Mouse (Mus musculus) ovary, adult 10 weeks (tissue): ENCODE results near the gene Zfp422. TPM values are rescaled to one million over a fixed set of nuclear protein-coding genes. Genes with fewer than 3 reads are reported as not detected.

Experiments used
- polyA plus RNA-seq: library from polyadenylated mRNA; stranded (reverse); fragments of 350-450 nt; fragmentation: Illumina TruSeq; extraction: RNeasy Lipid Tissue Mini Kit (QIAGEN cat#74804); gene quantifications from one replicate; pipeline ENCODE4 v1.2.3, GENCODE M21; 2014

Zfp422 gene
- 131 TPM for polyA plus RNA-seq

DNA sequence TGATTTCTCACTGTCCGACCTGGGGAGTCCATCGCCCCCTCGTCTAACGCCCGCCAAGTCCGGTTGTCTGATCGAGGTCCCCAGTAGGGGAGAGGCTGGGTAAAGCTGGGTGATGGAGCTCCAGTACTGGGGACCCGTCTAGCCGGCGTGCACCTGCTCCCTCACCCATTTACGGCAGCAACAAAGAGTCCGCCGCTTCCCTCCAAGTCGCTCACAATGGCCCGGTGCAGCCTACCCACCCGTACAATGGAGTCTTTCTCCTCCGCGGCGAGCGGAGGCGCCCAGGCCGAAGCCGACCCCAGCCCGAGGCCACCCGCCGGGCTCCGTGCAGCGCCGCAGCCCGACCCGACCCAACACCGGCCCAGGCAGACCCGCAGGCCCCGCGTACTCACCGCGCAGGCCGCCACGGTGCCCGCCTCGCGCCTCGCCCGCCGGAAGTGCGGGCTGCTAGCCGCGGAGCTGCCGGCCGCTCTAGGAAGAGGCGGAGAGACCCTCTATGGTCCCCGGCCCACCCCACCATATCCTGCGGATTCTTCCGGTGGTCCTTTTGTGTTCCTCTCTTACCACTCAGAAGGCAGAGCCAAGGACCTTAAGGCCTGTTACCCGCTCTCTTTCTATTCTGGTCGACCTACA is at the start of gene Zfp422:
TSS of gene Zfp422 (minus strand) at position 461 of the 633 bp plus-strand sequence.

GRCm38 (mm10) chr6:116673471-116674282 is 44.9 kb upstream of the Zfp422 start, which contains the start of gene Rassf4:
TSS of gene Rassf4 (minus strand) at chr6:116673952.

GRCm38 (mm10) chr6:116650406-116650805 is 21.6 kb upstream of the Zfp422 start, which contains the start of gene Depp1:
TSS of gene Depp1 (plus strand) at chr6:116650609.

DNA sequence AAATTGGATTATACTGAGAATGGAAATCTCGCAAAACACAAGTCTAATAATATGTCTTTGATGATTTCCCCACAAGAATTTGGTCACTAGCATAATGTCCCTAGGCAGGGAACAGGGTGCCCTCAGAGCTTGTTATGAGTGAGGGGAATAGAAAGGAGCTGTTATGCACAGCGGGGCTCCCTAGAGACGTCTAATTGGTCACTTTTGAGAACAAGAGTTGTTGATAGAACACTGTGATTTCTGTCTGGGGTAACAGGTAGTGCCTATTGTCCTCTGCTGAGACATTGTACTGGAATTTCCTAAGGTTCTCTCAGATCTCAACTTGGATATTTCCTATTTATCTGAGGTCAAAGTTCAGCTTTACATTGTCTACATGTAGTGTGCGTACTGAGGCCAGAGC is 44.7 kb downstream of the Zfp422 start, which contains the start of gene Olfr215:
TSS of gene Olfr215 (minus strand) at position 101 of the 400 bp plus-strand sequence.

Other genes starting within 250 kb of the Zfp422 start
- 1.3 TPM for gene Alox5, start 167.8 kb downstream of the Zfp422 start, polyA plus RNA-seq
- gene Olfr211, start 139.9 kb downstream of the Zfp422 start, polyA plus RNA-seq, result not detected
- not detected for gene Olfr212, start 122.5 kb downstream of the Zfp422 start, polyA plus RNA-seq
- not detected for gene Olfr213, start 90.5 kb downstream of the Zfp422 start, polyA plus RNA-seq
- gene Gm5580, start 77.9 kb downstream of the Zfp422 start, polyA plus RNA-seq, result not detected
- not detected for gene Olfr214, start 74.8 kb downstream of the Zfp422 start, polyA plus RNA-seq
- gene Olfr215, start 44.8 kb downstream of the Zfp422 start, polyA plus RNA-seq, result not detected
- gene Depp1, start 21.6 kb upstream of the Zfp422 start, polyA plus RNA-seq, result not detected
- gene Rassf4, start 45.0 kb upstream of the Zfp422 start, polyA plus RNA-seq, result 16.6 TPM
- 0.57 TPM for gene Tmem72, start 87.9 kb upstream of the Zfp422 start, polyA plus RNA-seq